Mouse (Mus musculus): Measurements from ENCODE around the gene Plet1.

GRCm38 (mm10) chr9:50459537-50459936 is 34.8 kb upstream of the Plet1 start:
- peak; percentile 84 for TF ChIP-seq EP300 (IDR thresholded peaks at IDR 0.05; ENCODE audit: low read length)
- no peak for TF ChIP-seq CTCF (conservative IDR thresholded peaks at IDR 0.05 in 1 of 2, IDR thresholded peaks at IDR 0.05 in 1 of 2; ENCODE audit: low read depth in 2 of 2, low read length in 2 of 2)
- TF ChIP-seq GABPA (IDR thresholded peaks at IDR 0.05; ENCODE audit: insufficient replicate concordance, low read depth, low read length) = no peak
- TF ChIP-seq POLR2A (IDR thresholded peaks at IDR 0.05; ENCODE audit: low read depth, low read length) = no peak
- no peak for TF ChIP-seq MEF2A (IDR thresholded peaks at IDR 0.05; ENCODE audit: borderline replicate concordance, low read depth, low read length)
- TF ChIP-seq CHD1 (IDR thresholded peaks at IDR 0.05; ENCODE audit: low read depth, low read length) = no peak
- TF ChIP-seq MAX (IDR thresholded peaks at IDR 0.05; ENCODE audit: low read length) = no peak
- TF ChIP-seq CHD2 (IDR thresholded peaks at IDR 0.05; ENCODE audit: low read length) = peak; percentile 76
- no peak for TF ChIP-seq ZNF384 (IDR thresholded peaks at IDR 0.05; ENCODE audit: low read depth, low read length)

Measured in CH12.LX (cell line).